Mouse (Mus musculus) embryo, embryonic 10.5 days (tissue): ENCODE measurements at regions not wholly inside any gene's neighbourhood (a gene's known extent, or its start where the extent isn't known, plus 50 kb on each side); places are given as distances from the start of the nearest gene placed in this dataset.

ENCODE experiments used
- DNase-seq: peaks from one replicate; pipeline ENCODE4 v3.0.0-alpha.2; 2015; ENCODE audit warnings: low spot score

DNA sequence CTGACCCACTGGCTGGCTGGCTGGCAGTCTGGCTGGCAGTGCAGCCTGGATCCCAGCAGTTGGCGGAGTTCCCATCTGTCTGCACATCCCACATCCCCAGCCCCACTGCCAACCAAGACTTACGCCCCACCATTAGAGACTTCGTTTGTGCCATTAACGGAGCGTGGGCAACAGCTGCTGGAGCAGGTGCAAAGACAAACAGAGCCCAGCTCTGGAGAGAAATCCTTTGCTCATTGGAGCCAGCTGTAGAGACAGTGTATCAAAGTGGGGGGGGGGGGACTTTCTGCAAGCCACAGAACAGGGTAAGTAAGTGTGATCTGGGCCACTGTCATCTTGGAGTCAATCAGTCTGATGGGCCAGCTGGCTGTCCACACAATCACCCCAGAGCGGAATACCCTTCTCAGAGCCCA, 52.3 kb downstream of the Rplp1 start:
- DNase-seq: no peak

DNA sequence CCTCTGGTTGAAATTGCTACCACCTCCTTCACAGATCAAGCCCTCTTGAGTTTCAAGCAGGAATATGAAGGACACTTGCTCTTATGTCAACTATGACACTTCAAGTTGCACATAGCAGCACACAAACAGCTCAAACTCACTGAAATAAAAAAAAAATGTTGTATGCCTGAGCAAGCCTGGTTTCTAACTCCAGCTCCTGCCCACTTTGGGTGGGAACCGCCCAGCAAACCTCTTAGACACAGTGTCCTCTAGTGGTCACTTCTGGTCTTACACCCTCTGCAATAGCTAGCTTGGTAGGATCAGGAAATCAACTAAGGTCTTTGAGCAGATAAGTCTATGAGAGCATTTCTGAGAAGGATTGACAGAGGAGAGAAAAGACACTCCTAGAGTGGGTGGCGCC, 54.2 kb downstream of the Rplp1 start:
- peak; percentile 88 for DNase-seq

DNA sequence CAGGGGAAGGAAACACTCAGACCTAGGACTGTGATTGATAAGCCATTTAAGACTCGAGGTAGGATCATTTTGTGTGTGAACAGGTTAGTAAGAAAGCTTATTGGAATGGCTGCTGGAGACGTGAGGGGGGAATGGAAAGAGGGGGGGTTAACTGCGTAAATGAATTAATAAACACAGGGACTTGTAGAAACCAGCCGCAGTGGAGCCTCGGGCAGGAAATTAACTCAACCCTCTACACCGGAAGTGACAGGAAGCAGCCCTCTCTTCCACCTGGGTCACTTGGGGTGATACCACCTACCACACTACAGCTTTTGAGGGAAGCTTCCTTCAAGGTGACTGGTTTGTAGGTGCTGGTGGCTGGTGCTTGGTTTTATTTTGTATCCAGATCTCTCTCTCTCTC, 54.9 kb downstream of the Rplp1 start:
- no peak for DNase-seq

DNA sequence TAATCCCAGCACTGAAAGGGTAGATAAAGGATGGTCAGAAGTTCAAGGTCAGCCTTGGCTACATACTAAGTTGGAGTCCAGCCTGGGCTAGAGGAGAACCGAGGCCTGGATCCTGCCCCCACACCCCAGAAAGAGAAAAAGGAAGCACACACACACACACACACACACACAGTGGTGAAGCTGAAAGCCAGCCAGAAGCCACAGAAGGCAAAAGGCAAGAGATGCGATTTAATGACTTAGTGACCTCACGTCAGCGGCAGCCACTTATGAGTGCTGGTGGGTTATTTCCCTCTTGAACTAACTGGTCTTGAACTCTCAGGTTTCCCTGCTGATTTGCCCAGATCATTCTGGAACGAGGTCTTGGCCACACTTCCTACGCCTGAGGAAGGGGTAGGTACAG, 56.5 kb downstream of the Rplp1 start:
- DNase-seq: no peak

DNA sequence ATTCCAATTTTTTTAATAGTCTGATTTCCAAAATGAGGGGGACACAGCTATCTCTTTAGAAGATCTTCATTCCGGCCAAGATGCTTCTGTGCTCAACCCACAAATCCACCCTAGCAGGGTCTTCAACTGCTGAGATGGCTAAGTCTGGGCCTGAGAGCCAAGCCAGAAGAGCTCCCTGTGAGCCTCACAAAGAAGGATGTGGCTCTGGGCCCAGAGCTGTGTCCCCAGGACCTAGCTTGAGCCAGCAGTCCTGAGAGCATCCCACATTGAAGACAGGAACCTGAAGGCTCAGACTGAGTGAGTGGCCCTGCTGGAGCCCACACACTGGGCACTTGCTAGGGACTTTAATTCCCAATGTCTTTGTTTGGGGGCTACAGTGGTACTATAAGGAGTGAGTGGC, 57.7 kb downstream of the Rplp1 start:
- DNase-seq: no peak

DNA sequence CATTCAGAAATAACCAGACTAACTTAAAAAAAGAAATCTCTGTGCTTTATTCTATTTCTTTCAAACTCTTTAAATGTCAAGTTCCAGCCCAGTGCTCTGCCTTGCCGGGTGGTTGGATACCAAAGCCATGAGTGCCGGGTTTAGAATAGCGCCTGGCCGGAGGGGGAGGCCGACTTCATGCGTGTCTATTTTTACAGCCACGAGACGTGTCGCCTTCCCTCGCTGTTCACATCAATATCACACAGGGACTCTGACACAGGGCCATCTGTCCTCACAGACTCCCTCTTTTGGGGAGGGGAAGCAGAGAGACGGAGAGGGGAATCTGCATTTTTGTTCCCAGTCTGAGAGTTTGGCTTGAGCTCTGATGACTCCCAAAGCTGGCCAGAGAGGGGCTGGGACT, 58.7 kb downstream of the Rplp1 start:
- DNase-seq: no peak

DNA sequence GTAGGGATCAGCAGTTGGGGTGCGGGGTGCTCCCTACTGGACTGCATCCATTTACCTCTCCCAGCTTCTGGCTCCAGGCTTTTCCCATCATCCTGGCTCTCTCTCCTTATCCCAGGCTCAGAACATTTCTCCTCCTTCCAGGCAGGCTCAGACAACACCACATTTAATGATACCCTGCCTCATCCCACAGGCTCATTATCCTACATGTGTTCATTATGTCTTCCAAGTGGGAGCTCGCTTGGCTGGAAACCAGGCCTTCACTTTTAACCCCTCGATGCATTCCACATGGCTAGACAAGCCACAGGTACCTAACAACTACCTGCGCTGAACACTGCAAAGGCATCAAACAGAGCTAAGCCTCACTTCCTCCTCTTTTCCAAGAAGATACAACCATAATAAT, 60.5 kb downstream of the Rplp1 start:
- DNase-seq: no peak

DNA sequence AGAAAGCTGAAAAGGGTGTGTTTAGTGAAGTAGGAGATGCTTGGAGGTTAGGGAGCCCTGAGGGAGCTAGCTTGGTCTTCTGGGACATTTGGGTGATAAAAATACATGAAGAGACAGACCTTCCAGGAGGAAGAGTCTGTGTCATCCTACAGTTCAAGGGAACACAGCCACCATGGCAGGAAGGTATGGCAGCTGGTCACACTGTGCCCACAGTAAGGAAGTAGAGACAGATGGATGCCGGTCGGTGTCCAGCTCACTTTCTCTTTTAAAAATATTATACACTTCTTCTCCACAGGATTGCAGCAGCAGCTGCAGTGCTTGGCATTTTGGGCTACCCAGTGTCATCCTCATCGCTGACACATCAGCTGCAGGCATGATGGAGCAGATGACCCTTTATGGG, 63.0 kb downstream of the Rplp1 start:
- no peak for DNase-seq

DNA sequence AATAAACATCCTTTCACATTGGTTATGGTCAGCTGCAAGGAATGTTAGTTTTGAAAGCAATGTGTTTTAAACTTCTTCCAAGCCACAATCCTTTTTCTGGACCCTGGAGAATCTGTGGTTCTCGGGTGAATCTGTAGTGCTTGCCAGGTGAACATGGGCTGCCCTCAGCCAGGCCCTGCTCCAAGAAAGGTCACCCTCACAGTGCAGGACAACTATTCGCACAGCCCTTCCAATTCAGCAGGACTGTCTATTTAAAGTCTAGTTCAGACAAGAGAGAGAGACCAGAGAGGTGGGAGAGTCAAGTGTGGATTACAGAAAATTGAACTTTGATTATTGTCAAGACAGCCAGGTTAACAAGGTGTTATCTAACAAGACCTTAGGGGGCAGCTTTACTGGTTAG, 65.9 kb downstream of the Rplp1 start:
- DNase-seq: no peak

DNA sequence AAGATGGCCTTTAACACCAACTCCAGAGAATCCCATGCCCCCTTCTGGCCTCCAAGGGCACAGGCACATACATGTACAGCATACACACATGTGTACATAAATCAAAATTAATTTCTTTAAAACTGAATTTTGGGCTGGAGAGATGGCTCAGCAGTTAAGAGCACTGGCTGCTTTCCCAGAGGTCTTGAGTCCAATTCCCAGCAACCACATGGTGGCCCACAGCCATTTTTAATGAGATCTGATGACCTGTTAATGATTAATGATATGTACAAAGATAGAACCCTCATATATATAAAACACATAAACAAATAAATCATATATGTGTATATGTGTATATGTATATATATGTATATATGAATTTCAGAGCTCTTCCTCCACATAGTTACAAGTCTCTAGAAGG, 66.8 kb downstream of the Rplp1 start:
- DNase-seq: no peak

DNA sequence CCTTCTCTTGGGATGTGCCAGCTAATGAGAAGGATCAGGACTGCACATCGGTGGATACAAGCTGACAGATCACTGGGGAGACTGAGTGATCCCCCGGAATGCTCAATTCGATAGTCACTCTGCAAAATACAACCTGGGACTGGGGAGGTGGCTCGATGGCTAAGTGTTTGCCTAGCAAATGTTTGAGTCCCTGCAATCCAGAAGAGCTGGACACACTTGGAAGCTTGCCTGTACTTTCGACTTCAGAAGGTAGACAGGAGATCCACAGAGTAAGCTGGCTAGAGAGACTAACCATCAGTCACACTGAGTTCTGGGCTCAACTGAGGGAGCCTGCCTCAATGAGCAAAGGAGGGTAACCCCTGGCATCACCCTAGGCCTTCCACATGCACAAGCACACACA, 69.7 kb downstream of the Rplp1 start:
- no peak for DNase-seq

DNA sequence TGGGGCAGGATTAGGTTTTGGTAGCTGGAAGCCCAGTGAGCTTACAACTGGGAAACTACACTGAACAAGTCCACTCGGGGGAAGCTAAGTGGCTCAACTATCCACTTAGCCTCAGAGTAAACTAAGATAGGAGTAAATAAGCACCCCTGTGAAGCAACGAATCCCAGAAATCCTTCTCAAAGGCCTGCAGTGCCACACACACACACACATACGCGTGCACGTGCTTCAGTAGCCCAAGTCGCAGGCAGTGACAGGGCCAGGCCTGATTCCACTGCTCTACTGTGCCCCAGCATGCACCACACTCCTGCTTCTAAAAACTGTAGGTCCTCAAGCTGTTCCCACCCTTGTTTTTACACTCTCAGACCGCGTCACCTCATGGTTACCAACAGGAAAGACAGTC, 70.2 kb downstream of the Rplp1 start:
- DNase-seq: no peak

DNA sequence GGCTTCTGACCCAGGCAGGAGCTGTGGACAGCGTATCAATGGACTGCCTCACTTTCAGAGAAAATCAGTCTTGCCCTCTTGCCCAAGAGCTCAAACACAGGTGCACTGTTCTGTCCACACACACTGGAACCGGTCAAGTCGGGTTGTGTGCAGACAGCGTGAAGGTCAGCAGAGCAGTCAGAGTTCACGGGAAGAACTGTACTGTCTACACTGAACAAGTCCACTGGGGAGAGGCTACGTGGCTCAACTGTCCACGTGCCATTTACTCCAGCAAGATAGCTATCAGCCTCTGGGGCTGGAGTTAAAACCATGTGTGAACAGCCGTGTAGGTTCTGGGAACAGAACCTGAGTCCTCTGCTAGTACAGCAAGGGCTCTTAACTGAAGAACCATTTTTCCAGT, 70.8 kb downstream of the Rplp1 start:
- DNase-seq: no peak

DNA sequence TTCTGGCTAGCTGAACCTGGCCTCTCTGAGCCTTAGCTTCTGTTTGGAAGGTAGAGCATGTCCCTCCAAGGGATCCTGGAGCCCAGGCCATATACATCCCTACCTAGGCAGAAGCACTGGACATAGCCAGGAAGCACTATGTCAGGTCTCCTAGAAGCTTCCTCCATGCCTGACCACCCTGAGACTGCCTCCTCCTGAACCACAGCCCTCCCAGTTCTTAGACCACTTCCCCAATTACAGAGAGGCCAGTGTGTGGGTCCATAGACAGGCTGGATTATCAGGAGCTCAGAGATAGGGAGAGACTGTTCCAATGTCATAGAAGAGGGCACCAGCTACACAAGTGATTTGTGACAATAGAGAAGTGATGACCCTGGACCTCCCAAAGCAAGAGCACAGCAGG, 72.0 kb downstream of the Rplp1 start:
- DNase-seq: no peak

DNA sequence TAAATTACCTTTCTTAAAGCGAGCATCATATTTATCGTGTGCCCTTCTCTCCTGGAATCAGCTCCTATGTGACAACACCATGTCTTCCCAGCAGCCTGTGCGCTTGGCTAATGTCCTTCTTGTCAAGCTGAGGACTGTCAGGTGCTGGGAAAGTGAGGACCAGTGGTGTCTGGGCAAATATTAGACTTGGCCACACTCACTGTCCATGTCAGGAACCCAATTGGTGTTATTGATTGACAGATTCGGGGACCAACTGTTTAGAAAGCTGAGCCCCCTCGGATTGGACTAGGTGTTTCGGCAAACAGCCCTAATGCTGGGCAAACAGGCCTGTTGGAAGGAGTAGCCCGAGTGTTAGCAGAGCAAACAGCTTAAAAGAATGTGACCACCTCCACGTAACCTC, 73.1 kb downstream of the Rplp1 start:
- no peak for DNase-seq

DNA sequence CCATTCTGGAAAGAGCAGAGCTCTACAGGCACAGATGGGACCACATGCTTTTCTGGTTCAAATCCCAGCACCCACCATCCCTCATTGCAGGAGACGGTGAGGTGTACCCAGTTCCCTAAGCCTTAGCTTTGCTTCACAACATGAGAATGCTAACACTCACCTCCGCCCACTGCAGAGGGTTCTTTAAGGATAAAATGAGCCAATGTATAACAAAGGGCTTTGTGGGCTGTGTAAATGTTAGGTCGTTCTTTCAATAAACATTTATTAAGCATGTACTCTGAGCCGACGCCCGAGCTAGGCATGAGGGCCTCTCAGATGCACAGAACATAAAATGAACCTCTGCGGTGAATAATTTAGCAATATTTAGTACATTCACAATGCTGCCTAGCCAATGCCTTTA, 74.0 kb downstream of the Rplp1 start:
- DNase-seq: no peak

DNA sequence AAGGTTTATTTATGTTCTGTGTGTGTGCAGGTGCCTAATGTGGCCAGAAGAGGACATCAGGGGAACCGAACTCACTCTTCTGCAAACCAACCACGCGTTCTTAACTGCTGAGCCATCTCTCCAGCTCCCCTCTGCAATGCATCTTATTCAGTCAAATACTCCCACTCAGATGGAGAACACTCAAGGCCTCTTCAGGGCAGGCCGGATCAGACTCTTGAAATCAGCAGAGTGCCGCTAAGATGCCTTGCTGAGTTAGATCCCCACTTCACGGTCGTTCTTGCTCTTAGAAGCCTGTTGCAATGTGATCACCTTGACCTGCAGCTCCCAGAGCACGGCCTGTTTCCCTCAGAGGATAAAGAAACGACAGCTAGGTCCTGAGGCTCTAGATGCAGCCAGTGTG, 81.1 kb downstream of the Rplp1 start:
- DNase-seq: no peak

DNA sequence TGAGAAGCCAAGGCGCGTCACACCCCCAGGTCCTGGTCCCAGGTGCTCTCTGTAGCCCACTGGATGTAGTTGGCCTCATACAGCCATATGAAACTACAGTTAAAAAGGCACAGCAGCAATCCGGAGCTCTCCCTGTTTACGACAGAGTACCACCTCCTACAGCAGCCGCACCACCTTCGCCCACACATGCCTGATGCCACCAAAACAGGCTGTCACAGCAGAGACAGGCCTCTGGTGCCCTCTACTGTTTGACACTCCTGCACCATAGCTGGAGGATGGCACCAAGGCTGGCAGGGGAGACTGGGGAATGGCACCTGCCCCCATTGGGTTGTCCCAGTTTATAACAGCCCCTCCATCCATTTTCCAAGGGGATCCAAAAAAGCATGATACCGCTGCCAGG, 84.1 kb downstream of the Rplp1 start:
- DNase-seq: no peak

DNA sequence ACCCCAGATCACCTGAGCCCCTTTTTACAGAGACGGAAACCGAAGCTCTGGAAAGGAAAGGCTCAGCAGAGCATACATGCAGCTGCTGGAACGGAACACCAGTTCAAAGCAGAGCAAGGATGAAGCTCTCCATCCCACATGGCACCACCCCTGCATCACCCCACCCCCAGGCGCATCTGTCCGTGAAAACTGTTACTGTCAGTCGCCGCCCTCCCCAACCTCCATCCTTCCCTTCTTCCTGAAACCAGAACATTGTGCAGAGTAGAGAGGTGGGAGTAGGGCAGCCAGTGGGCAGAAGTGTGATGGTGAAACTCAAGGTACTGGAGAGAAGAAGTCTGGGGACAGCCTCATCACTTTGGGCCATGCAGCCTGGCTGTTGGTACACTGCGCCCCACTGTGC, 84.6 kb downstream of the Rplp1 start:
- DNase-seq: no peak

DNA sequence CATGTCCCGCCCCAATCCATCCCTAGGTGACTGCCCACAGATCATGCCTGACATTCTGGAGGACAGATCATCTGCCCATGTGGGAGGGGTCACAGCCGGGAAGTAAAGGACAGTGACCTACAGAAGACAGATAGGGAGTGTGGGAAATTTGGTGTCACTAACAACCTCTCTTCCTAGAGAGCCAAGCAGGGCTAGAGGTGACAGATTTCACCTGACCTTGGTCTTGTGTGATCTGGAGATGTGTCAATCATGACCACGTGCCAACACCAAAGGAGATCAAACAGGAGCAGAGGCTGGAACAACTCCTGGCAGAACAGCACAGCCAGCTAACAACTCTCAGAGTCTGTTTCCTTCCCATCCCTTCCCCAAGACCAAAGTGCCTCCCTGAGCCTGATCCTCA, 85.0 kb downstream of the Rplp1 start:
- DNase-seq: no peak

DNA sequence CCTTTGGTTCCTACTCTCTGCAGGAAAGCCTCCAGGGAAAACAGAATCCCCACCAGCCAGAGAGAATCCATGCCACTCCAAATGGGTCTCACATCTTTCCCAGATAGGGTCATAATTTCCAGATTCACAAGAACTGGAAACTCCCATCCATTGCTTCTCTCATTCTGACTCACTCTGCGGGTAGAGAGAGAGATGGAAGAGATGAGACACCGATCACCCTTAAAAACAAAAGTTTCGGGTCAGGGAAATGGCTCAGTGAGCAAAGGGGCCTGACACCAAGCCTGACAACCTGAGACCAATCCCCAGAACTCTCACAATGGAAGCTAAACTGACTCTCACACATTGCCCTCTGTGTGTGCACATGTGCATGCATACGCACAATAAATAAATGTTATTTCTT, 86.6 kb downstream of the Rplp1 start:
- DNase-seq: no peak

DNA sequence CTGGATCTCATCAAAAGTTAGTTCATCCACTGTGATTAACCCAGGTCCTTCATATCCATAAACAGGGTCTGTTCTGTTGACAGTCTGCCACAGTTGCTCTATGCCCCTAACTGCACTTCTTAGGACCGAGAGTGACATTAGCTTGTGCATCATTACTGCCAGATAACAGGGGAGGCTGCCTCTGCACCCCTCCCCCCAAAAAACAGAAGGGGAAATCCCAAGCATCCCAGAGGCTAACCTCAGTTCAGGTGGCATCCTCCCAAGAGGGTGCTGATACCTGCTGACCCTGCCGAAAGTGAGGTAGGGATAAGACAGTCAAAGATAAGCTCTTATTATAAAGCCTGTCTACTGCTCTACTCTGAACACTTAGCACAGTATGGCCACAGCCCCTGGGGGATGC, 87.3 kb downstream of the Rplp1 start:
- DNase-seq: no peak

DNA sequence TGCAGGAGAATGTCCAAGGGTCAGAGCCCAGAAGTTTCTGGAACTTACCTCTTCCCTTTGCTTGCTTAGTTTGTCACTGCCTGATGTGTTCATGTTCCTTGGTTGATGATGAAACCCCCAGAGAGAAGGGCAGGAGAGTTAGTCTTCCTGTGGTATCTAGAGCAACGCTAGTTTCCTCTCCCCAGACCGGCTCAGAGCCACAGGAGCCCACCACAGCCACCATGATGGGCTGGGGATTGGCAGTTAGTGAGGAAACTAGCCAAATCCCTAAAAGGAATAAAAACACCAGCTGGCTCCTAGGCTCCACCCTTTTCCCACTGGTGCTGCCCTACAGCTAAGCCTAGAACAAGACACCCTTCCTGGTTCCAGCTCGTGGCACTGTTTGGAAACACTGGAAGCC, 87.9 kb downstream of the Rplp1 start:
- DNase-seq: no peak

DNA sequence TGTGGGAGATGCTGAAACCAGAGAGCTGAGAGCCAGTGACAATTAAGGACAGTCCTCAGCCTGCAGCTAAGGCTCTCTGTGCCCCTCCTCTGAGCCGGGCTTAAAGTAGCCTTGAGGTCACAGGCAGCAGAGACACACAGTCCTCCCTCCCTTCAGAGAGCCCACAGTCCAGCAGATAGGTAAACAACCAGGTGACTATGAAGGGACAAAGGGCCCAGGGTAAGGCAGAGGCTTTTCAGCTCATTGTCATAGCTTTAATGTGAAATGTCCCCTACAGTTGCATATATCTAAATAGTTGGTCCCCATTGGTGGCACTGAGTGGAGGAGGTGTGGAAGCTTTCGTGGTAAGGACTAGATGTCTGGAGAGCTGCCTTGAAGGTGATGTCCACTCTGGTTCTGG, 88.5 kb downstream of the Rplp1 start:
- DNase-seq: no peak

DNA sequence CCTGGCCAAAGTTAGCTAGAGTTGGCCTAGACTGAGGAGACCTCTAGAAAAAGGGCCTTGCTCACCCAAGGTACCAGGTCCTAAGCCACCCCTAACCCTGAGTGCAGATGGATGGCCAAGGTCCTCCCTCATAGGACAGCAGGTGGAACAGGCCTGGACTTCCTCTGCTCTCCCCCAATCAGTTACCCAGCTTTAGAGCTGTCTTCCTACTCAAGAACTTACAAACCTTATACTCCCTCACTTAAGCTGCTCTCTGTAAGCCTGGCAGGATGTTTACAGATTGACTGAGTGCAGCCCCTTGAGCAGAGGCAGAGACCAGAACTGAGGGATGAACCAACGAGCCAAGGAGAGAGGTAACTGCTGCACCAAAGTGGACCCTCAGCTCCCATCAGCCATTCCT, 94.5 kb downstream of the Rplp1 start:
- no peak for DNase-seq
